Mouse (Mus musculus) stomach, postnatal 0 days (tissue): Measurements from ENCODE around the gene Tbc1d10a. TPM values are rescaled to one million over a fixed set of nuclear protein-coding genes. Genes with fewer than 3 reads are reported as not detected.

Experiments
- ATAC-seq: fragments of 200-750 bp; cut with Nextera tagmentation; 2 replicates; pipeline ENCODE4 v1.8.0; 2017; ENCODE audit not compliant: low FRiP score, low TSS enrichment
- DNase-seq: peaks from one replicate; pipeline ENCODE4 v3.0.0-alpha.2; 2016; ENCODE audit warnings: low spot score
- H3K27ac ChIP-seq: fragments of 300-500 bp; sonication (generic); replicated peaks from 2 replicates; pipeline ENCODE4 v1.5.1; 2014; ENCODE audit warnings: mild to moderate bottlenecking, control low read depth
- H3K27me3 ChIP-seq: fragments of 300-500 bp; sonication (generic); 2 replicates; pipeline ENCODE4 v1.6.1; 2014; ENCODE audit warnings: low read length; ENCODE audit not compliant: control insufficient read depth, insufficient read depth
- H3K36me3 ChIP-seq: fragments of 300-500 bp; sonication (generic); 2 replicates; pipeline ENCODE4 v1.6.1; 2014; ENCODE audit warnings: low read length, mixed read lengths; ENCODE audit not compliant: control insufficient read depth, insufficient read depth
- H3K4me1 ChIP-seq: fragments of 300-500 bp; sonication (generic); replicated peaks from 2 replicates; pipeline ENCODE4 v1.6.1; 2014; ENCODE audit warnings: antibody characterized with exemption; ENCODE audit not compliant: control insufficient read depth, insufficient read depth
- H3K4me2 ChIP-seq: fragments of 300-500 bp; sonication (generic); replicated peaks from 2 replicates; pipeline ENCODE4 v1.6.1; 2014; ENCODE audit warnings: low read depth, mild to moderate bottlenecking, control low read depth, moderate library complexity
- H3K4me3 ChIP-seq: fragments of 300-500 bp; sonication (generic); 2 replicates; pipeline ENCODE4 v1.5.1; 2014; ENCODE audit warnings: low read depth, low read length, control low read depth
- H3K9ac ChIP-seq: fragments of 300-500 bp; sonication (generic); 2 replicates; pipeline ENCODE4 v1.6.1; 2014; ENCODE audit warnings: mild to moderate bottlenecking, low read length, control low read depth, mixed read lengths
- H3K9me3 ChIP-seq: fragments of 300-500 bp; sonication (generic); 2 replicates; pipeline ENCODE4 v1.6.1; 2016; ENCODE audit warnings: low read length; ENCODE audit not compliant: control insufficient read depth
- CTCF ChIP-seq: IDR thresholded peaks from 2 replicates; pipeline ENCODE4 v1.5.1; 2016; ENCODE audit warnings: antibody characterized with exemption, low read depth, mild to moderate bottlenecking, moderate library complexity
- EP300 ChIP-seq: optimal IDR thresholded peaks from 2 replicates; pipeline ENCODE3; 2016; ENCODE audit warnings: antibody characterized with exemption
- WGBS: fragments of 180-500 bp; shearing (Covaris S2); extraction: QIAGEN DNeasy Blood & Tissue Kit; methylation state at CpG from one replicate; pipeline ENCODE4 v1.1.7; 2014; 5-methylcytosine and 5-hydroxymethylcytosine counted together
- polyA plus RNA-seq: library from polyadenylated mRNA; unstranded; fragments of >200 nt; fragmentation: Nextera tagmentation; extraction: Ambion mirVana; gene quantifications from 2 replicates; pipeline ENCODE4 v1.2.1, GENCODE M21; 2015

Gene Tbc1d10a
- polyA plus RNA-seq, 1 experiment from 2014 or later, result 35.1 TPM

DNA sequence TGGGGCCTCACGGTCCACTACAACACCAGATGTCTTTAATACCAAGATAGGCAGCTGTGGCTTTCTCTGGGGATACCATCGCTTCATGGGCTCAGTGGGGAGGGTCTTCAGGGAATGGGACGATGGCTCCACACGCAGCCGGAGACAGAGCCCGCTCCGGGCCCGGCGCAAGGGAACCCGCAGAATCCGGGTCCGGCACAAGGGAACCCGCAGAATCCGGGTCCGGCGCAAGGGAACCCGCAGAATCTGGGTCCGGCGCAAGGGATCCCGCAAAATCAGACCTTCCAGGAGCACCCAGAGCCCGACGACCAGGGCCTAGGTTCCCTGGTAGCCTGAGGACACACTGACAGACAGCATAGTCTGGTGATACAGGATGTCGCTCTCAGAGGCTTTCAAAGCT is 53.1 kb downstream of the Tbc1d10a start:
- no peaks in the 10 kb centered on the region for H3K4me1 ChIP-seq
- H3K27me3 ChIP-seq, result no peaks in the 10 kb centered on the region
- H3K36me3 ChIP-seq, result no peaks in the 10 kb centered on the region
- no peak overlapping the region for H3K9ac ChIP-seq
- no peak overlapping the region for H3K4me2 ChIP-seq
- ATAC-seq (no peak), DNase-seq (no peak)
- no peak for TF ChIP-seq EP300
- TF ChIP-seq CTCF, result no peak
- peaks cover 4% of the 10 kb centered on the region; the same call in 1 of the 2 replicates for H3K9me3 ChIP-seq
- H3K27ac ChIP-seq, result no peak overlapping the region
- WGBS, result 93% methylated on average over 23 of the region's 23 CpGs
- no peak overlapping the region for H3K4me3 ChIP-seq

DNA sequence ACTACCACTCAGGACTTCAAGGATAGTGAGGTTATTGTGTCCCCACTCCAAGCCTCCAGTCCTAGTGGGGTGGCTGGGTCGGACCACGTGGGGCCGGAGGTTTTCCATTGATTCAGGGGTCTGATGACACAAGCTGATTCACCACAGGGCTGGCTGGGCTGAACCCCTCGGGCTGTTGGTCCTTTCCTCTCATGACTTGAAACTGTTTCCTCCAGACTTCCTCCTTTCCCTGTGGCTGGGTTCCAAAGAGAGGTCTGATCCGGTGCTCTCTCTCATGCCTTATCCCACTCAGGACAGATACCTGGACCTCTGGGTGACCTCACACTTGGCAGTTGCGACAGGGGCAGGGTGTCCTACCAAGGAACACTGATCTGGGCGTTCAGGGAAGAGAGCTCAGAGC is 53.6 kb downstream of the Tbc1d10a start:
- Histone ChIP-seq H3K4me2 (no peak overlapping the region), H3K9me3 (peaks cover 4% of the 10 kb centered on the region; the same call in 1 of the 2 replicates), H3K27ac (no peak overlapping the region), H3K4me1 (no peaks in the 10 kb centered on the region), H3K4me3 (no peak overlapping the region), H3K9ac (no peak overlapping the region), H3K36me3 (no peaks in the 10 kb centered on the region), H3K27me3 (no peaks in the 10 kb centered on the region)
- no peak for DNase-seq
- 68% methylated on average over 7 of the region's 7 CpGs for WGBS
- no peak for ATAC-seq
- TF ChIP-seq EP300 (no peak), CTCF (no peak)

DNA sequence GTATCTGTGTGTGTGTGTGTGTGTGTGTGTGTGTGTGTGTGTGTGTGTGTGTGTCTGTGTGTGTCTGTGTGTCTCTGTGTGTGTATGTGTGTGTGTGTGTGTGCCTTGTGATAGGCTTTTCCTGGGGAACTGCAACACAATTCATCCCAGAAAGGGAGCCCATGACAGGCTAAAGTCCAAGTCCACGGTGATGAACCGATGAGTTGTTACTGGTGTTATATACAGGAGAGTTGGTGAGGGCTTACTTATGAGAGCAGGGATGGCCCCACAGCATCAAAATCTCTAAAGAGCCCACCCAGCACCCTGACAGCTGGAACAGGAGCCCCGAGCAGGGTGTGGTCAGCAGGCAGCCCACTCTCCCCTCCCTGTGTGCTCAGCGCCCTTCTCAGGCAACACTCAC is 54.6 kb downstream of the Tbc1d10a start:
- no peak for ATAC-seq

DNA sequence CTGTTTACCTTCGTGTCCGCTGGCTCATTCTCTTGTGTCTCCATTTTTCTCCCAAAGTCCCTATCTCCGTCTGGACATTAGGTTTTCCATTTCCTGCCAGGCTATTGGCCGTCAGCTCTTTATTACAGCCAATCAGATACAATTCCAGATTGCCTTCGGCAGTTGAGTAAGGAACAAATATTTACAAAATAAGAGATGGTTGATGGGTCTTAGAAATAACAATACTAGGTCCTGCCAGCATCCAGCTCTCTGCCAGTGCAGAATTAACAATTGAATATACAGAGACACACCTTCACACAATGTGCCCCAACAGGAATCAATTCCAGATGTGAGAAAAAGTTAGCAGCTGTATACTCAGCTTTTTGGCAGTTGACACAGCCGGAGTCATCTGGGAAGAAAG is 59.5 kb downstream of the Tbc1d10a start:
- H3K9ac ChIP-seq, result no peak overlapping the region
- no peak overlapping the region for H3K4me2 ChIP-seq
- TF ChIP-seq EP300 (no peak), CTCF (no peak)
- H3K9me3 ChIP-seq, result no peaks in the 10 kb centered on the region
- ATAC-seq, result no peak
- no peak overlapping the region for H3K27ac ChIP-seq
- no peaks in the 10 kb centered on the region for H3K4me1 ChIP-seq
- DNase-seq, result no peak
- no peak overlapping the region for H3K4me3 ChIP-seq
- no peaks in the 10 kb centered on the region for H3K36me3 ChIP-seq
- H3K27me3 ChIP-seq, result no peaks in the 10 kb centered on the region
- 47% methylated on average over 6 of the region's 6 CpGs for WGBS

More for the DNA sequence above, 54.6 kb downstream of the Tbc1d10a start:
- H3K36me3 ChIP-seq, result no peaks in the 10 kb centered on the region
- WGBS, result 66% methylated on average over 4 of the region's 4 CpGs
- H3K4me1 ChIP-seq, result no peaks in the 10 kb centered on the region
- TF ChIP-seq CTCF, result no peak
- TF ChIP-seq EP300, result no peak
- no peak for DNase-seq
- no peak overlapping the region for H3K9ac ChIP-seq
- no peaks in the 10 kb centered on the region for H3K27me3 ChIP-seq
- no peak overlapping the region for H3K4me3 ChIP-seq
- no peak overlapping the region for H3K4me2 ChIP-seq
- peaks cover 4% of the 10 kb centered on the region; the same call in 1 of the 2 replicates for H3K9me3 ChIP-seq
- no peak overlapping the region for H3K27ac ChIP-seq

DNA sequence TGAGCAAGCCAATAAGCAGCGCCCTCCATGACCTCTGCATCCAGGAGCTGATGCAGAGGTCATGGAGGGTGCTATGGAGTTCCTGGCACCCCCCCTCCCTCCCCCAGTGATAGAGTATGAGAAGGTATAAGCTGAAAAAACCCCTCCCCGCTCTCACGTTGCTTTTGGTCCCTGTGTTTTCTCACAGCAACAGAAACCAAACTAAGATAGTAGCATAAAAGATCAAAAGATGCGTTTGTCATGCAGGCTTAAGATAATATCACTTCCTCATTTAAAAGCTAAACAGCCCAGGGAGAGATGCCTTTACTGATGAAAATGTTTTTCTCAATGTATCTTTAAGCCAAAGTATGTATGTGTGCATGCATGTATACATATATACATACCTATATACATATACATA is 60.0 kb downstream of the Tbc1d10a start:
- H3K4me2 ChIP-seq, result no peak overlapping the region
- no peak for ATAC-seq

DNA sequence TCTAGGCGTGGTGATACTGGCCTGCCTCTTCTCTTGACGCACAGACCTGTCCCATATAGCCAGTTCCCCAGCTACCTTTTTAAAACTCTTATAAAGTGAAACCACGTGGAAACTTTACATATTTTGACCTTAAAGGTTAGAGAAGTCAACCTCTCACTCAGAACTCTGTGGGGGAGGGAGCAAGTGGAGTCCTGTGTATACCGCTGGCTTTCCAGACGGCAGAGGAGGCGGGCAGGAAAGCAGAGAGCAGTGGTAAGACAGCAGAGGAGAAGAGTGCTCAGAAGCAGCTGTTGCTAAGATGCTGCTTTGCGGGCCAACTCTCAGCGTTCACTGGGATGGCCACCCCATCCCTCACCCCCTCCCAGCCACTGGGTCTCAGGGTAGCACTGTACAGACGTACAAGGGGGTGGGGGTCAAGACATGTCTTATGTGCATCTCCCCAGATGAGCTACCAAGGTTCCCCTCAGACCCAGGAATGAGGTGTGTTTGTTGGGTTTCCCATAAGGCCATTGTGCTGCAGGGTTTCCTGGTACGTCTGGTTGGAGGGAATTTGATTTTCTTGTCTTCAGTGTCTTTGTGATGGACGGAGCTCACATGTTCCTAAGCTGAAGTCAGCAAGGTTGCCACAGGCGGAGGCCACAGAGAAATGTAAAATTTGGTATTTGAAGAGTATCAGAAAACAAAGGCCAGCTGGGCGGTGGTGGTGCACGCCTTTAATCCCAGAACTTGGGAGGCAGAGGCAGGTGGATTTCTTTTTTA is 60.8 kb downstream of the Tbc1d10a start:
- H3K4me2 ChIP-seq, result no peak overlapping the region
- DNase-seq, result no peak
- H3K4me1 ChIP-seq, result no peaks in the 10 kb centered on the region
- WGBS, result 74% methylated on average over 14 of the region's 14 CpGs
- no peak for ATAC-seq
- no peaks in the 10 kb centered on the region for H3K36me3 ChIP-seq
- TF ChIP-seq EP300 (no peak), CTCF (no peak)
- no peak overlapping the region for H3K9ac ChIP-seq
- no peaks in the 10 kb centered on the region for H3K9me3 ChIP-seq
- H3K27ac ChIP-seq, result no peak overlapping the region
- H3K4me3 ChIP-seq, result no peak overlapping the region
- H3K27me3 ChIP-seq, result no peaks in the 10 kb centered on the region

More for the DNA sequence above, 60.0 kb downstream of the Tbc1d10a start:
- no peaks in the 10 kb centered on the region for H3K4me1 ChIP-seq
- WGBS, result 61% methylated on average over 4 of the region's 4 CpGs
- H3K36me3 ChIP-seq, result no peaks in the 10 kb centered on the region
- no peaks in the 10 kb centered on the region for H3K27me3 ChIP-seq
- no peaks in the 10 kb centered on the region for H3K9me3 ChIP-seq
- H3K4me3 ChIP-seq, result no peak overlapping the region
- TF ChIP-seq EP300 (no peak), CTCF (no peak)
- no peak overlapping the region for H3K9ac ChIP-seq
- H3K27ac ChIP-seq, result no peak overlapping the region
- DNase-seq, result no peak
